Mouse (Mus musculus) hindbrain, embryonic 14.5 days (tissue): ENCODE results near the gene Cep135. TPM values are rescaled to one million over a fixed set of nuclear protein-coding genes. Genes with fewer than 3 reads are reported as not detected.

Source experiments
- ATAC-seq: fragments of 200-750 bp; cut with Nextera tagmentation; 2 replicates; pipeline ENCODE4 v1.8.0; 2017; ENCODE audit warnings: moderate number of reproducible peaks, mild to moderate bottlenecking, moderate TSS enrichment, moderate library complexity; ENCODE audit not compliant: low FRiP score
- DNase-seq: peaks from one replicate; pipeline ENCODE4 v3.0.0-alpha.2; 2015; ENCODE audit warnings: low spot score
- H3K27ac ChIP-seq: fragments of 300-500 bp; sonication (generic); 2 replicates; pipeline ENCODE4 v1.5.1; 2014; ENCODE audit warnings: mild to moderate bottlenecking, moderate library complexity
- H3K27me3 ChIP-seq: fragments of 300-500 bp; sonication (generic); 2 replicates; pipeline ENCODE4 v1.6.1; 2014; ENCODE audit warnings: mild to moderate bottlenecking, low read length, mixed read lengths; ENCODE audit not compliant: control insufficient read depth, insufficient read depth
- H3K36me3 ChIP-seq: fragments of 300-500 bp; sonication (generic); replicated peaks from 2 replicates; pipeline ENCODE4 v1.6.1; 2014; ENCODE audit not compliant: control insufficient read depth, insufficient read depth
- H3K4me1 ChIP-seq: fragments of 300-500 bp; sonication (generic); replicated peaks from 2 replicates; pipeline ENCODE4 v1.6.1; 2014; ENCODE audit warnings: antibody characterized with exemption, low read length, mixed read lengths; ENCODE audit not compliant: control insufficient read depth, insufficient read depth
- H3K4me2 ChIP-seq: fragments of 300-500 bp; sonication (generic); replicated peaks from 2 replicates; pipeline ENCODE4 v1.6.1; 2014; ENCODE audit warnings: mild to moderate bottlenecking, moderate library complexity
- H3K4me3 ChIP-seq: fragments of 300-500 bp; sonication (generic); replicated peaks from 2 replicates; pipeline ENCODE4 v1.5.1; 2014; ENCODE audit warnings: mild to moderate bottlenecking, low read length
- H3K9ac ChIP-seq: fragments of 300-500 bp; sonication (generic); 2 replicates; pipeline ENCODE4 v1.6.1; 2014
- H3K9me3 ChIP-seq: fragments of 300-500 bp; sonication (generic); 2 replicates; pipeline ENCODE4 v1.6.1; 2016; ENCODE audit warnings: low read length; ENCODE audit not compliant: control insufficient read depth
- WGBS: fragments of 180-500 bp; shearing (Covaris S2); extraction: QIAGEN DNeasy Blood & Tissue Kit; methylation state at CpG from one replicate; pipeline ENCODE4 v1.1.7; 2014; 5-methylcytosine and 5-hydroxymethylcytosine counted together
- polyA plus RNA-seq: library from polyadenylated mRNA; unstranded; fragments of >200 nt; fragmentation: Nextera tagmentation; extraction: Ambion mirVana; gene quantifications from 2 replicates; pipeline ENCODE4 v1.2.1, GENCODE M21; 2014

Cep135 gene
- polyA plus RNA-seq, 1 experiment from 2014 or later = 3.6 TPM

DNA sequence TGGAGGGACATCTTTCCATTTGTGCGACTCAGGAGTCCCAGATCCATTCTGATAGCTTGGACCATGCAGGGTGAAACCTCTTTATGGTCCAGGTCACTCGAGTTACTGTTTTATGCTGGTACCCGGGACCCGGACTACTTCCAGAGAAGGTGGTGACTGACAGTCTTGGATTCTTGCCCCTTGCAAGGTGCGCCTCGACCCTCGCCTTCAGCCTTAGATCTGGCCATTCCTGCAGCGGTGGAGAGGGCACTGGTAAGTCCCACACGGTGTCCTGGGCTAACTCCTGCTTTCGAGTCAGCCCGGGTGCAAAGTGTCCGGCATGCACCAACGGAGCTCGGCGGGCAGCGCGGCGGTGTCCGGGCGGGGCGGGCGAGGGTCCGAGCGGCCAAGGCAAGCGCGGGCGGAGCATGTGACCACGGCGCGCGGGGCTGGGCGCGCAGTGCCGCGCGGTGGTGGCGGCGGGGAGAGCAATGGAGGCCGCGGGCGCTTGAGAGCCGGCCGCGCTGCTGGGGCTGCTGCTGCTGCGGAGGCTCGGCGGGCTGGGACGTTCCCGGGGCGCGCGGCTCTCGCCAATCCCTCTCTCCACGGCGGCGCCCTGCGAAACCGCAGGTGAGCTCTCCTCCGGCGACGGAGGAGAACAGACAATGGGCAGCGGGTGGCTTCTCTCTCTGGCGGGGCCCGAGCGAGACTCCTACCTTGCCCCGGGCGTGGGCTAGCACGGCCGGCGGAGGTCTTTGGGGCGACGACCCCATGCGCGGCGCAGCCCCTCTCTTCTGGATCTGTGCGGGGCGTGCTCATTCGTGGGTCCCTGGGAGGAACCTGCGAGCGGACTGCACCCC lies 69.0 kb downstream of the Cep135 start:
- H3K4me1 ChIP-seq = peaks cover 25% of the 10 kb centered on the region
- H3K36me3 ChIP-seq = no peaks in the 10 kb centered on the region
- H3K4me2 ChIP-seq = peak overlapping the region; percentile 55
- peak; percentile 79 for DNase-seq
- peak; percentile 92 for ATAC-seq
- no peaks in the 10 kb centered on the region for H3K27me3 ChIP-seq
- no peaks in the 10 kb centered on the region for H3K9me3 ChIP-seq
- WGBS = under 1% methylated on average over 78 of the region's 80 CpGs
- H3K4me3 ChIP-seq = peak overlapping the region; percentile 98
- peak overlapping the region; percentile 100 for H3K27ac ChIP-seq
- H3K9ac ChIP-seq = peak overlapping the region; percentile 100

DNA sequence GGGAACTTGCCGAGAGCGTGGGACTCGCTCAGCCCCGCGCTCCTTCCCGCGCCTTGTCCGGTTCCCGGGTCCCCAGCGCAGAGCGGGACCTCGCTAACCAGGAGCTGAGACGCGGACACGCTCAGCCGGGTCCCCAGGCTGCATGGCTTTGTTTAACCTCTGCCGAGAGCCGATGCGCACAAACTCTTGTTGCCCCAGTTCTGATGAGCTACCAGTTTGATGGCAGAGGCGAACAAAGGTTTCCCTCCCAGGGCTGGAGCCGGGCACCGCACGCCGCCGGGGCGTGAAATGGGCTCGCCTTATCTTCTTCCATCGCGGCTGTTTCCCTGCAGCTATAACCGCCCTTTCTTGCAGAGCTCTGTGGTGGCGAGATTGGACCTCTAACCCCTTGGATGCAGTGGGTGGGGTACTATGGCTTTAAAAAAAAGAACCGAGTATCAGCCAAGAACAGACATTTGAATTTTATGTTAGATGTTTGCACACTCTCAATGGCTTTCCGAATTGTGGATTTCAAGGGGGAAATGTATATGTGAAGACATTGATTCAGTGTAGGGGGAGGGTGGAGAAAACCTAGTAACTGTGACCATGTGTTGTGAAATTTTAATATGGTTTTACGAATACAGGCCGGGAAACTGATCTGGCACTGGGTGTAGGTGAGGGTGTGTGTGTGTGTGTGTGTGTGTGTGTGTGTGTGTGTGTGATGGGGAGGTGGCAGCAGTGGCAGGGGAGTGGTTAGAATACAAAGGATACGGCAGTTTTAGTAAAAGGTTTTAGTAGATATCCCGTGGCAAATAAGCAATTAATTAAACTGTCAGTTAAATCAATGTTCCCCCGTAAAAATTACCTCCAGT lies 69.8 kb downstream of the Cep135 start:
- H3K4me1 ChIP-seq = peaks cover 25% of the 10 kb centered on the region
- H3K36me3 ChIP-seq = no peaks in the 10 kb centered on the region
- H3K27me3 ChIP-seq = no peaks in the 10 kb centered on the region
- no peaks in the 10 kb centered on the region for H3K9me3 ChIP-seq
- H3K4me2 ChIP-seq = peak overlapping the region; percentile 55
- WGBS = 2% methylated on average over 38 of the region's 38 CpGs
- H3K4me3 ChIP-seq = peak overlapping the region; percentile 98
- ATAC-seq = peak; percentile 81
- peak overlapping the region; percentile 100 for H3K27ac ChIP-seq
- peak; percentile 51 for DNase-seq
- peak overlapping the region; percentile 100 for H3K9ac ChIP-seq

GRCm38 (mm10) chr5:76659958-76660635 lies 71.6 kb downstream of the Cep135 start:
- Histone ChIP-seq H3K4me3 (peak overlapping the region; percentile 98; the same call in 1 of the 2 replicates), H3K36me3 (no peaks in the 10 kb centered on the region), H3K27me3 (no peaks in the 10 kb centered on the region), H3K9me3 (no peaks in the 10 kb centered on the region), H3K27ac (no peak overlapping the region), H3K4me1 (peaks cover 32% of the 10 kb centered on the region), H3K4me2 (peak overlapping the region; percentile 55), H3K9ac (no peak overlapping the region)
- 67% methylated on average over 8 of the region's 8 CpGs for WGBS
- no peak for DNase-seq
- ATAC-seq = no peak

GRCm38 (mm10) chr5:76661310-76661709 lies 72.8 kb downstream of the Cep135 start:
- Histone ChIP-seq H3K9ac (no peak overlapping the region), H3K36me3 (no peaks in the 10 kb centered on the region), H3K4me2 (no peak overlapping the region), H3K27ac (no peak overlapping the region), H3K9me3 (no peaks in the 10 kb centered on the region), H3K4me1 (peaks cover 44% of the 10 kb centered on the region), H3K4me3 (no peak overlapping the region), H3K27me3 (no peaks in the 10 kb centered on the region)
- 63% methylated on average over 4 of the region's 4 CpGs for WGBS
- ATAC-seq (no peak), DNase-seq (no peak)

DNA sequence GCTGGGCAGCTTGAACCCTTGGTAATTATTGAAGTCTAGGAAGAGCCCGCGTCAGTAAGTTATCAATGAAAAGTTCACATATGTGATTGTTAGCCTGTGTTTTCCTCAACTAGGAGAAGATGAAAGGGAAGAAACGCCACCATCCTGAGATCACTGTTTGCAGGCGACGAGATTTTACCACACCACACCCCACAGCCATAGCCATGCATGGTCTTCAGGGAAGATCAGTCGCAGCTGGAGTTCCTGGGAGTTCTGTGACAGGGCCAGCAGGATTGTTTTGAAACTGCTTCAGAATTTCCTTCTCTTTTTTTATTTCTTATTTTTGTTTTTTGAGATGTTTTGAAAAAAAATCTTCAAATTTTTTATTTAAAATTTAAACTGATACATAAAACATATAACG lies 76.4 kb downstream of the Cep135 start:
- ATAC-seq = no peak
- H3K9me3 ChIP-seq = no peaks in the 10 kb centered on the region
- H3K9ac ChIP-seq = no peak overlapping the region; the same call in 1 of the 2 replicates
- peak overlapping the region; percentile 73; the same call in 1 of the 2 replicates for H3K27ac ChIP-seq
- H3K4me2 ChIP-seq = no peak overlapping the region; the same call in 1 of the 2 replicates
- no peak overlapping the region for H3K4me3 ChIP-seq
- no peaks in the 10 kb centered on the region for H3K27me3 ChIP-seq
- H3K4me1 ChIP-seq = peaks cover 40% of the 10 kb centered on the region
- 46% methylated on average over 7 of the region's 7 CpGs for WGBS
- H3K36me3 ChIP-seq = no peaks in the 10 kb centered on the region
- no peak for DNase-seq

DNA sequence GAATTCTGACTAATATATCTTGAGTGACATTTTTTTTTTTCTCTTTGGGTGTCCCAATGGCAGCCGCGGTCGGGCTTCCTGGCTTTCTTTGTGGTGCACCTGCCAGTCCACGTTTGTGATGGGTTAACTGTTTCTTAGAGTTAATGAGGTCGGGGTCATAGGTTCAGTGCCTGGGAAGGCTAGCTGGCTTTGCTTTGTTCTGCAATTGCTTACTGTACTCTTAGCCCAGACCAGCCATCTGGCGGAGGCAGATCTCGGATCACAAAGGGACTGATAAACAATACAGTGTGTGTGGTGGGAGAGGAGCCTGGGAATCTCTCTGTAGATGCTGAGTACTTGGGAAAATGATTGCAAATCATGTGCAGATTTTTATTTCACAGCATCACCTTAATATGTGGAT lies 76.9 kb downstream of the Cep135 start:
- Histone ChIP-seq H3K27me3 (no peaks in the 10 kb centered on the region), H3K27ac (peak overlapping the region; percentile 73), H3K36me3 (no peaks in the 10 kb centered on the region), H3K4me1 (peaks cover 35% of the 10 kb centered on the region), H3K9me3 (no peaks in the 10 kb centered on the region), H3K4me2 (peak overlapping the region; percentile 19; the same call in 1 of the 2 replicates), H3K9ac (peak overlapping the region; percentile 40), H3K4me3 (no peak overlapping the region)
- ATAC-seq (peak; percentile 62; the same call in 1 of the 2 replicates), DNase-seq (peak; percentile 55)
- 3% methylated on average over 7 of the region's 7 CpGs for WGBS

GRCm38 (mm10) chr5:76666026-76666756 lies 77.7 kb downstream of the Cep135 start:
- DNase-seq = no peak
- Histone ChIP-seq H3K9me3 (no peaks in the 10 kb centered on the region), H3K27ac (peak overlapping the region; percentile 73; the same call in 1 of the 2 replicates), H3K9ac (peak overlapping the region; percentile 40; the same call in 1 of the 2 replicates), H3K27me3 (no peaks in the 10 kb centered on the region), H3K4me3 (no peak overlapping the region), H3K36me3 (no peaks in the 10 kb centered on the region), H3K4me1 (peaks cover 27% of the 10 kb centered on the region), H3K4me2 (no peak overlapping the region)
- ATAC-seq = no peak
- 34% methylated on average over 6 of the region's 6 CpGs for WGBS

- DNase-seq (no peak), ATAC-seq (no peak)
- H3K36me3 ChIP-seq = no peaks in the 10 kb centered on the region
- no peak overlapping the region for H3K4me2 ChIP-seq
- no peak overlapping the region for H3K27ac ChIP-seq
- H3K27me3 ChIP-seq = no peaks in the 10 kb centered on the region
- H3K9ac ChIP-seq = no peak overlapping the region
- H3K4me3 ChIP-seq = no peak overlapping the region
- WGBS = 35% methylated on average over 5 of the region's 5 CpGs
- H3K9me3 ChIP-seq = no peaks in the 10 kb centered on the region
- H3K4me1 ChIP-seq = peaks cover 27% of the 10 kb centered on the region
Measured at GRCm38 (mm10) chr5:76668118-76668517, 79.6 kb downstream of the Cep135 start.
